Mouse (Mus musculus): ENCODE results near the gene Klhl26. TPM values are rescaled to one million over a fixed set of nuclear protein-coding genes. Genes with fewer than 3 reads are reported as not detected.
A peak's percentile ranks its signal among the peaks of the same experiment; 100 is the strongest.

Klhl26 gene
- polyA plus RNA-seq, 1 experiment from 2014 or later = 9.2 TPM

DNA sequence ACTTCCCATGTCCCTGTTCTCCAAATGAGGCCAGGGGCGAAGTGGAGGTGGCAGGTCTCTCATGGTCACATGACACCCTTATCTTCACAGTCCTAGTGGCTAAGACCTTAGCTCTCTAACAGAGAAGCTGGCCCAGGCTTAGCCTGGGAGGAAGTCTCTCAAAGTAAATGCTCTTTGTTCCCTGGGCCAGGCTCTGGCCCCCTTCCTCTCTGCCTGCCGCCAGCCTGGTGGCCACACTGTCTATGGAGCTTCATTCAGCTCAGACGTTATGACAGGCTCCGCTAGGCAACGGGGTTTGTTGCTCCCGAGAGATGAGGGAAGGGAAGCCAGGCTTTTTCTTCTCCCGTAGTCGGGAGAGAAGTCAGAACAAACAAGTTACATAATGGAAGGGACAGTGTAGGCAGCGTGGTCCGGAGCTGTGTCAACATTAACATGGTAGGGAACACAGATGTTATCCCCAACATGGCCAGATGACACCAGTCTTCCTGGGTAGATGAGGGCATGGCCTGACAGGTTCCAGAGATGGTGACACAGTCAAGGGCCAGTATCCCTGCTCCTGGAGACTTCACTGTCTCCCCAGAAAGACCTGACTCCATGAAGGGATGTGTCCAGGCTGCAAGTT is 7.4 kb downstream of the Klhl26 start:
- no peaks in the 10 kb centered on the region for H3K27me3 ChIP-seq (ENCODE audit: control insufficient read depth, insufficient read depth, low read length)
- no peak overlapping the region for H3K9ac ChIP-seq (ENCODE audit: low read depth, low read length)
- no peak; the same call in 1 of the 2 replicates for ATAC-seq (replicated peaks; ENCODE audit: insufficient number of reproducible peaks, low FRiP score, low TSS enrichment)
- no peak overlapping the region for H3K4me3 ChIP-seq (ENCODE audit: low read depth, low read length)
- peak overlapping the region; percentile 6; the same call in 1 of the 2 replicates for H3K4me2 ChIP-seq
- H3K27ac ChIP-seq (ENCODE audit: low read depth, low read length) = peak overlapping the region; percentile 25
- H3K36me3 ChIP-seq (ENCODE audit: control insufficient read depth, insufficient read depth, low read length) = no peaks in the 10 kb centered on the region
- no peaks in the 10 kb centered on the region for H3K9me3 ChIP-seq (replicated peaks; ENCODE audit: control insufficient read depth, low read length)
- H3K4me1 ChIP-seq (ENCODE audit: control insufficient read depth, insufficient read depth, low read length) = peaks cover 42% of the 10 kb centered on the region
- 32% methylated on average over 10 of the region's 10 CpGs for WGBS (ENCODE audit: insufficient replicate concordance)

DNA sequence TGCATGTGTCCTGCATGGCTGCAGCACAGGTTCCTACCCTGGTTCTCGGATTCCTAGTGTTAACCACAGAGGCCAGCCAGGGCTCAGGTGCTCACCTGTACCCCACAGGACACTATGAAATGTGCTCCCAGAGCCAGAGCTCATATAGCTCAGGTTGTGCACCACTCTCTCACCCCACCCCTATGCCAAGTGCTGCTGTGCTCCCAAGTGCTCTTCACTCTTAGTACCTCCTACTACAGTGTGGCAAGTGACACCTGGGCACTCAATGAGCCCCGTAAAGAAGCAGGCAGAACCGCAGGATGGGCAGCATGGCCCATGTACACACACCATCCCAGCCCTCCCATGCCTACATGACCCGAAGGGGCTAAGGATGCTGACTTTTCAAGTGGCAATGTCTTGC is 8.0 kb downstream of the Klhl26 start:
- no peak overlapping the region for H3K9ac ChIP-seq (ENCODE audit: low read depth, low read length)
- no peaks in the 10 kb centered on the region for H3K9me3 ChIP-seq (replicated peaks; ENCODE audit: control insufficient read depth, low read length)
- no peak overlapping the region for H3K4me3 ChIP-seq (ENCODE audit: low read depth, low read length)
- H3K36me3 ChIP-seq (ENCODE audit: control insufficient read depth, insufficient read depth, low read length) = no peaks in the 10 kb centered on the region
- 91% methylated on average over 4 of the region's 4 CpGs for WGBS (ENCODE audit: insufficient replicate concordance)
- peak overlapping the region; percentile 25; the same call in 1 of the 2 replicates for H3K27ac ChIP-seq (ENCODE audit: low read depth, low read length)
- peaks cover 42% of the 10 kb centered on the region for H3K4me1 ChIP-seq (ENCODE audit: control insufficient read depth, insufficient read depth, low read length)
- ATAC-seq (replicated peaks; ENCODE audit: insufficient number of reproducible peaks, low FRiP score, low TSS enrichment) = no peak
- peak overlapping the region; percentile 6; the same call in 1 of the 2 replicates for H3K4me2 ChIP-seq
- no peaks in the 10 kb centered on the region for H3K27me3 ChIP-seq (ENCODE audit: control insufficient read depth, insufficient read depth, low read length)

DNA sequence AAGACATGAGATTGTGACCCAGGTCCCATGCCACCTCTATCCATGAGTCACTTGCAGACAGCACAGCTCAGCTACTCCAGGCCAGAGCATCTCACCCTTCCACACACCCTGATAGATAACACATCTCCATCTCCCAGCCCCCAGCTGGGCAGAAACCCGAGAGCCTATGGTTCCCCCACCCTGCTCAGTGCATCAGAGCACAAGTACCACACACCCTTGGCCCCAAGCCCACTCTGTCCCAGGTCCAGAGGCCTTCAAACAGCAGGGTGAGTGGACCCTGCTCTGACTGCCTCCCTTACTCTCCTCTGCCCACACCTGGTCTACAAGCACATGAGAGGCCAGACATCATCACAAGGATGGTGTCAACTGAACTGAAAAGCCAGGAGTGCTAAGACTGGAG is 8.9 kb downstream of the Klhl26 start:
- no peak overlapping the region for H3K4me2 ChIP-seq
- peak; percentile 20; the same call in 1 of the 2 replicates for ATAC-seq (replicated peaks; ENCODE audit: insufficient number of reproducible peaks, low FRiP score, low TSS enrichment)
- H3K4me3 ChIP-seq (ENCODE audit: low read depth, low read length) = no peak overlapping the region
- WGBS (ENCODE audit: insufficient replicate concordance) = 50% methylated on average over 1 of the region's 1 CpGs
- no peaks in the 10 kb centered on the region for H3K36me3 ChIP-seq (ENCODE audit: control insufficient read depth, insufficient read depth, low read length)
- H3K9me3 ChIP-seq (replicated peaks; ENCODE audit: control insufficient read depth, low read length) = no peaks in the 10 kb centered on the region
- no peaks in the 10 kb centered on the region for H3K27me3 ChIP-seq (ENCODE audit: control insufficient read depth, insufficient read depth, low read length)
- no peak overlapping the region for H3K9ac ChIP-seq (ENCODE audit: low read depth, low read length)
- peaks cover 42% of the 10 kb centered on the region for H3K4me1 ChIP-seq (ENCODE audit: control insufficient read depth, insufficient read depth, low read length)
- H3K27ac ChIP-seq (ENCODE audit: low read depth, low read length) = no peak overlapping the region

DNA sequence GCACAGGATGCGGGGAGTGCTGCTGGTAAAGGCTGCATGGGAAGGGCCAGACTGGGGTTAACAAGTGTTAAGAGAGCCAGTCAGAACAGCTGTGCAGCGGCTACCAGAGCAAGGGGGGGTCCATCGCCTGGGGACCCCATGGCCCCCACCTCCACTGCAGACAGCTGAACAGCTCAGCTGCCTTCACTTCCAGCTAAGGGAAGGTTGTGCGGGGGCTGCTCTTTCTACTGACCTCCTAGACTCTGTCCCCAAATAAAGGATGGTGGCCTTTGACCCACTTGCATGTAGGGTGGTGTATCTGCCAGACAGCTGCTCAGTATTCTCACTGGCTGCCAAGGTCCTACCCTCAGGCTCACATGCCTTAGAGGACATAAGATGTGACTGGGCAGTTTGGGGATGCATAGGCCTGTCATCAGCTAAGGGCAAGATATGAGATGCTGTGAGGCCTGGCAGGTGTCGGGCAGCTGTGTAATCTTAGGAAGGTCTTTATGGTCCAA is 9.5 kb downstream of the Klhl26 start:
- Histone ChIP-seq H3K4me3 (ENCODE audit: low read depth, low read length) (no peak overlapping the region), H3K36me3 (ENCODE audit: control insufficient read depth, insufficient read depth, low read length) (no peaks in the 10 kb centered on the region), H3K9me3 (replicated peaks; ENCODE audit: control insufficient read depth, low read length) (no peaks in the 10 kb centered on the region), H3K27ac (ENCODE audit: low read depth, low read length) (no peak overlapping the region), H3K4me1 (ENCODE audit: control insufficient read depth, insufficient read depth, low read length) (peaks cover 42% of the 10 kb centered on the region), H3K4me2 (no peak overlapping the region), H3K9ac (ENCODE audit: low read depth, low read length) (0 out of 2 replicates have a peak overlapping the region, but pooled peaks have one; percentile 0), H3K27me3 (ENCODE audit: control insufficient read depth, insufficient read depth, low read length) (no peaks in the 10 kb centered on the region)
- no peak for ATAC-seq (replicated peaks; ENCODE audit: insufficient number of reproducible peaks, low FRiP score, low TSS enrichment)
- 71% methylated on average over 5 of the region's 5 CpGs for WGBS (ENCODE audit: insufficient replicate concordance)

GRCm38 (mm10) chr8:70466771-70467170 is 10.0 kb downstream of the Klhl26 start:
- no peak overlapping the region for H3K4me3 ChIP-seq (ENCODE audit: low read depth, low read length)
- no peak overlapping the region for H3K27ac ChIP-seq (ENCODE audit: low read depth, low read length)
- no peaks in the 10 kb centered on the region for H3K36me3 ChIP-seq (ENCODE audit: control insufficient read depth, insufficient read depth, low read length)
- H3K9me3 ChIP-seq (replicated peaks; ENCODE audit: control insufficient read depth, low read length) = no peaks in the 10 kb centered on the region
- WGBS (ENCODE audit: insufficient replicate concordance) = 52% methylated on average over 11 of the region's 11 CpGs
- H3K4me2 ChIP-seq = no peak overlapping the region
- H3K4me1 ChIP-seq (ENCODE audit: control insufficient read depth, insufficient read depth, low read length) = peaks cover 47% of the 10 kb centered on the region
- no peaks in the 10 kb centered on the region for H3K27me3 ChIP-seq (ENCODE audit: control insufficient read depth, insufficient read depth, low read length)
- H3K9ac ChIP-seq (ENCODE audit: low read depth, low read length) = 0 out of 2 replicates have a peak overlapping the region, but pooled peaks have one; percentile 0
- ATAC-seq (replicated peaks; ENCODE audit: insufficient number of reproducible peaks, low FRiP score, low TSS enrichment) = no peak

- ATAC-seq (replicated peaks; ENCODE audit: insufficient number of reproducible peaks, low FRiP score, low TSS enrichment) = no peak
- Histone ChIP-seq H3K4me3 (ENCODE audit: low read depth, low read length) (no peak overlapping the region), H3K9me3 (replicated peaks; ENCODE audit: control insufficient read depth, low read length) (no peaks in the 10 kb centered on the region), H3K9ac (ENCODE audit: low read depth, low read length) (no peak overlapping the region), H3K27me3 (ENCODE audit: control insufficient read depth, insufficient read depth, low read length) (no peaks in the 10 kb centered on the region), H3K27ac (ENCODE audit: low read depth, low read length) (no peak overlapping the region), H3K4me2 (no peak overlapping the region), H3K36me3 (ENCODE audit: control insufficient read depth, insufficient read depth, low read length) (no peaks in the 10 kb centered on the region), H3K4me1 (ENCODE audit: control insufficient read depth, insufficient read depth, low read length) (peaks cover 52% of the 10 kb centered on the region)
- WGBS (ENCODE audit: insufficient replicate concordance) = 77% methylated on average over 4 of the region's 4 CpGs
Measured at GRCm38 (mm10) chr8:70466305-70466704, 10.5 kb downstream of the Klhl26 start.

- no peak for ATAC-seq (replicated peaks; ENCODE audit: insufficient number of reproducible peaks, low FRiP score, low TSS enrichment)
Measured at GRCm38 (mm10) chr8:70465701-70466100, 11.1 kb downstream of the Klhl26 start.

DNA sequence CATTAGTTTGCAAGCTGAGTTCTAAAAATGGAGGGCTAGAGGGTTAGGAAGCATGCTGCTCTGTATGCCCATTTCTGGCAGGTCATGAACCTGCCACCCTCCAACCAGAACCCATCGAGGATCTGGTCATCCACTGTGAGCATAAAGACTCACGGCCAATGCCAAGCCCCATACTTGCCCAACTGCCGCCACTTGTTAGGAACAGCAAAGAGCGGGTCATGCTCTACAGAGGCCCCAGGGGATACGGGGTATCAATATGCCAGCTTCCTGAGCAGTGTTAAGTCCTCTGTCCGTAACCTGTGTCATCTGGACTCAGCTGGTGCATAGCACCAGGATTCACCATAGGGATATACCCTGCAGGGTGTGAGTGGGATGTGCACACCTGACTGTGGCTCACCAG is 12.6 kb downstream of the Klhl26 start:
- no peak for ATAC-seq (replicated peaks; ENCODE audit: insufficient number of reproducible peaks, low FRiP score, low TSS enrichment)
- no peak overlapping the region for H3K4me2 ChIP-seq

More at GRCm38 (mm10) chr8:70465701-70466100, 11.1 kb downstream of the Klhl26 start:
- H3K27me3 ChIP-seq (ENCODE audit: control insufficient read depth, insufficient read depth, low read length) = no peaks in the 10 kb centered on the region
- peaks cover 53% of the 10 kb centered on the region for H3K4me1 ChIP-seq (ENCODE audit: control insufficient read depth, insufficient read depth, low read length)
- no peak overlapping the region for H3K4me2 ChIP-seq
- no peaks in the 10 kb centered on the region for H3K9me3 ChIP-seq (replicated peaks; ENCODE audit: control insufficient read depth, low read length)
- no peaks in the 10 kb centered on the region for H3K36me3 ChIP-seq (ENCODE audit: control insufficient read depth, insufficient read depth, low read length)
- no peak overlapping the region for H3K27ac ChIP-seq (ENCODE audit: low read depth, low read length)
- no peak overlapping the region for H3K4me3 ChIP-seq (ENCODE audit: low read depth, low read length)
- WGBS (ENCODE audit: insufficient replicate concordance) = 96% methylated on average over 4 of the region's 4 CpGs
- H3K9ac ChIP-seq (ENCODE audit: low read depth, low read length) = no peak overlapping the region

GRCm38 (mm10) chr8:70463306-70463705 is 13.5 kb downstream of the Klhl26 start:
- Histone ChIP-seq H3K36me3 (ENCODE audit: control insufficient read depth, insufficient read depth, low read length) (no peaks in the 10 kb centered on the region; the same call in 1 of the 2 replicates), H3K27me3 (ENCODE audit: control insufficient read depth, insufficient read depth, low read length) (no peaks in the 10 kb centered on the region), H3K4me3 (ENCODE audit: low read depth, low read length) (no peak overlapping the region), H3K27ac (ENCODE audit: low read depth, low read length) (no peak overlapping the region), H3K9ac (ENCODE audit: low read depth, low read length) (no peak overlapping the region), H3K4me2 (no peak overlapping the region), H3K4me1 (ENCODE audit: control insufficient read depth, insufficient read depth, low read length) (peaks cover 38% of the 10 kb centered on the region), H3K9me3 (replicated peaks; ENCODE audit: control insufficient read depth, low read length) (no peaks in the 10 kb centered on the region)
- no peak for ATAC-seq (replicated peaks; ENCODE audit: insufficient number of reproducible peaks, low FRiP score, low TSS enrichment)
- 71% methylated on average over 4 of the region's 4 CpGs for WGBS (ENCODE audit: insufficient replicate concordance)

More for the DNA sequence above, 12.6 kb downstream of the Klhl26 start:
- H3K4me1 ChIP-seq (ENCODE audit: control insufficient read depth, insufficient read depth, low read length) = peaks cover 46% of the 10 kb centered on the region
- no peaks in the 10 kb centered on the region; the same call in 1 of the 2 replicates for H3K36me3 ChIP-seq (ENCODE audit: control insufficient read depth, insufficient read depth, low read length)
- H3K27me3 ChIP-seq (ENCODE audit: control insufficient read depth, insufficient read depth, low read length) = no peaks in the 10 kb centered on the region
- WGBS (ENCODE audit: insufficient replicate concordance) = 93% methylated on average over 6 of the region's 6 CpGs
- H3K9ac ChIP-seq (ENCODE audit: low read depth, low read length) = no peak overlapping the region
- H3K4me3 ChIP-seq (ENCODE audit: low read depth, low read length) = no peak overlapping the region
- no peak overlapping the region for H3K27ac ChIP-seq (ENCODE audit: low read depth, low read length)
- H3K9me3 ChIP-seq (replicated peaks; ENCODE audit: control insufficient read depth, low read length) = no peaks in the 10 kb centered on the region

Measured in heart, embryonic 11.5 days (tissue).